In genomic region chr1:182280577-182280976, GRCm38 (mm10) we compare ENCODE assay signal across 8 mouse cellular contexts. TPM values are rescaled to one million over a fixed set of nuclear protein-coding genes. Genes with fewer than 3 reads are reported as not detected.
DNase-seq lines count a peak whose midpoint lies in the region; ATAC-seq and TF ChIP-seq lines count a peak whose summit lies in the region.

No protein-coding gene starts in this region.

- no peak for ATAC-seq in intestine, embryonic 16.5 days
- no peak for ATAC-seq in neural tube, embryonic 13.5 days (ENCODE audit: low read depth)

- H3K4me2 ChIP-seq in intestine, embryonic 16.5 days (ENCODE audit: low read depth, low read length) = peak overlapping the region; percentile 75; the same call in 1 of the 2 replicates
- H3K4me2 ChIP-seq in neural tube, embryonic 13.5 days = peak overlapping the region; percentile 76

- no peak for TF ChIP-seq CTCF in layer of hippocampus, adult 2 months (conservative IDR thresholded peaks at IDR 0.05)
- no peak for TF ChIP-seq CTCF in embryonic fibroblast, embryonic 13.5 days (IDR thresholded peaks at IDR 0.05; ENCODE audit: borderline replicate concordance, insufficient read depth, low read length)

- peak overlapping the region; percentile 92; the same call in 1 of the 2 replicates for H3K27ac ChIP-seq in layer of hippocampus, adult 2 months
- H3K27ac ChIP-seq in embryonic fibroblast, embryonic 13.5 days (ENCODE audit: insufficient read depth, low read length) = no peak overlapping the region
- H3K27ac ChIP-seq in intestine, embryonic 16.5 days (ENCODE audit: low read length) = no peak overlapping the region
- no peak overlapping the region for H3K27ac ChIP-seq in neural tube, embryonic 13.5 days (replicated peaks)

- peak overlapping the region; percentile 85; the same call in 1 of the 2 replicates for H3K4me3 ChIP-seq in layer of hippocampus, adult 2 months
- H3K4me3 ChIP-seq in embryonic fibroblast, embryonic 13.5 days (ENCODE audit: insufficient read depth, low read length) = peak overlapping the region; percentile 74
- H3K4me3 ChIP-seq in intestine, embryonic 16.5 days (ENCODE audit: low read length) = peak overlapping the region; percentile 86; the same call in 1 of the 2 replicates
- peak overlapping the region; percentile 82 for H3K4me3 ChIP-seq in neural tube, embryonic 13.5 days

- H3K9me3 ChIP-seq in intestine, embryonic 16.5 days (ENCODE audit: control insufficient read depth, low read length) = no peaks in the 10 kb centered on the region
- no peaks in the 10 kb centered on the region for H3K9me3 ChIP-seq in neural tube, embryonic 13.5 days

- peaks cover 9% of the 10 kb centered on the region for H3K36me3 ChIP-seq in intestine, embryonic 16.5 days (ENCODE audit: control insufficient read depth, insufficient read depth, low read length)
- peaks cover 34% of the 10 kb centered on the region for H3K36me3 ChIP-seq in neural tube, embryonic 13.5 days

- 66% methylated on average over 11 of the region's 11 CpGs for WGBS in intestine, embryonic 16.5 days
- WGBS in neural tube, embryonic 13.5 days = 57% methylated on average over 11 of the region's 11 CpGs

- no peak for DNase-seq in layer of hippocampus, adult 2 months (ENCODE audit: low spot score in 2 of 2)
- no peak for DNase-seq in layer of hippocampus, adult 8-10 months (ENCODE audit: low spot score in 2 of 2)
- DNase-seq in cerebellum, postnatal 25 days = no peak
- DNase-seq in thymus, postnatal 14 days = no peak
- no peak for DNase-seq in adrenal gland, postnatal 36 days

- TF ChIP-seq POLR2A in embryonic fibroblast, embryonic 13.5 days (IDR thresholded peaks at IDR 0.05; ENCODE audit: low read depth, low read length) = no peak

- H3K4me1 ChIP-seq in embryonic fibroblast, embryonic 13.5 days (ENCODE audit: control insufficient read depth, insufficient read depth, low read length) = peaks cover 4% of the 10 kb centered on the region
- H3K4me1 ChIP-seq in intestine, embryonic 16.5 days (ENCODE audit: control insufficient read depth, insufficient read depth, low read length) = peaks cover 20% of the 10 kb centered on the region
- H3K4me1 ChIP-seq in neural tube, embryonic 13.5 days (replicated peaks) = peaks cover 30% of the 10 kb centered on the region

- H3K9ac ChIP-seq in intestine, embryonic 16.5 days (ENCODE audit: low read depth, low read length) = peak overlapping the region; percentile 66; the same call in 1 of the 2 replicates
- peak overlapping the region; percentile 62; the same call in 1 of the 2 replicates for H3K9ac ChIP-seq in neural tube, embryonic 13.5 days

- no peaks in the 10 kb centered on the region for H3K27me3 ChIP-seq in intestine, embryonic 16.5 days (replicated peaks; ENCODE audit: control insufficient read depth, insufficient read depth, low read length)
- H3K27me3 ChIP-seq in neural tube, embryonic 13.5 days = 0 out of 2 replicates have a peak, but pooled peaks cover 5% of the 10 kb centered on the region

RNA-seq across cellular contexts. Expression of gene Degs1, which starts 2.0 kb away (rescaled TPM):
- 10 to 100 TPM; 62.9 to 65.3 TPM for total RNA-seq in layer of hippocampus, adult 2 months (2021)
- total RNA-seq in layer of hippocampus, adult 8-10 months (2022) = 10 to 100 TPM; 74.3 to 83.6 (median 79.5) TPM
- polyA plus RNA-seq in embryonic fibroblast, embryonic 13.5 days (2011; ENCODE audit: insufficient read length, low read depth, missing spikeins) = 210 and 248 TPM in 2 replicates
- polyA plus RNA-seq in intestine, embryonic 16.5 days (2015; fragmentation: Nextera tagmentation; extraction: Ambion mirVana) = 126 and 129 TPM in 2 replicates
- 80.5 and 82.9 TPM in 2 replicates for polyA plus RNA-seq in neural tube, embryonic 13.5 days (2015; fragmentation: Nextera tagmentation; extraction: Ambion mirVana)
- 10 to 100 TPM; 85.6 to 95.6 TPM for total RNA-seq in adrenal gland, postnatal 36 days (2021)
